Mouse (Mus musculus) heart, embryonic 11.5 days (tissue): Measurements from ENCODE around the gene Fcrl5. TPM values are rescaled to one million over a fixed set of nuclear protein-coding genes. Genes with fewer than 3 reads are reported as not detected.
"Not testable (repeated sequence)": the region's sequence is repeated elsewhere in the genome, so short reads cannot be mapped to it uniquely, and the experiment has no call there.

Source experiments
- ATAC-seq: fragments of 200-750 bp; cut with Nextera tagmentation; replicated peaks from 2 replicates; pipeline ENCODE4 v1.8.0; 2017; ENCODE audit warnings: moderate library complexity; ENCODE audit not compliant: insufficient number of reproducible peaks, low FRiP score, low TSS enrichment
- H3K27ac ChIP-seq: fragments of 300-500 bp; sonication (generic); 2 replicates; pipeline ENCODE4 v1.5.1; 2014; ENCODE audit warnings: mild to moderate bottlenecking, low read depth, low read length
- H3K27me3 ChIP-seq: fragments of 300-500 bp; sonication (generic); 2 replicates; pipeline ENCODE4 v1.6.1; 2014; ENCODE audit warnings: mild to moderate bottlenecking, low read length, mixed read lengths; ENCODE audit not compliant: control insufficient read depth, insufficient read depth
- H3K36me3 ChIP-seq: fragments of 300-500 bp; sonication (generic); 2 replicates; pipeline ENCODE4 v1.6.1; 2014; ENCODE audit warnings: mild to moderate bottlenecking, low read length, moderate library complexity, mixed read lengths; ENCODE audit not compliant: control insufficient read depth, insufficient read depth
- H3K4me1 ChIP-seq: fragments of 300-500 bp; sonication (generic); 2 replicates; pipeline ENCODE4 v1.6.1; 2014; ENCODE audit warnings: low read length; ENCODE audit not compliant: control insufficient read depth, insufficient read depth
- H3K4me2 ChIP-seq: fragments of 300-500 bp; sonication (generic); 2 replicates; pipeline ENCODE4 v1.6.1; 2014; ENCODE audit warnings: mild to moderate bottlenecking, moderate library complexity
- H3K4me3 ChIP-seq: fragments of 300-500 bp; sonication (generic); 2 replicates; pipeline ENCODE4 v1.5.1; 2014; ENCODE audit warnings: low read depth, low read length
- H3K9ac ChIP-seq: fragments of 300-500 bp; sonication (generic); 2 replicates; pipeline ENCODE4 v1.6.1; 2014; ENCODE audit warnings: mild to moderate bottlenecking, low read depth, low read length, moderate library complexity
- H3K9me3 ChIP-seq: fragments of 300-500 bp; sonication (generic); replicated peaks from 2 replicates; pipeline ENCODE4 v1.6.1; 2016; ENCODE audit warnings: low read length; ENCODE audit not compliant: control insufficient read depth
- WGBS: fragments of 180-500 bp; shearing (Covaris S2); extraction: QIAGEN DNeasy Blood & Tissue Kit; methylation state at CpG from one replicate; pipeline ENCODE4 v1.1.7; 2014; ENCODE audit not compliant: insufficient replicate concordance; 5-methylcytosine and 5-hydroxymethylcytosine counted together
- polyA plus RNA-seq: library from polyadenylated mRNA; unstranded; fragments of >200 nt; fragmentation: Nextera tagmentation; extraction: Ambion mirVana; gene quantifications from 2 replicates; pipeline ENCODE4 v1.2.1, GENCODE M21; 2014

The Fcrl5 gene
- polyA plus RNA-seq, 1 experiment from 2014 or later = not detected

DNA sequence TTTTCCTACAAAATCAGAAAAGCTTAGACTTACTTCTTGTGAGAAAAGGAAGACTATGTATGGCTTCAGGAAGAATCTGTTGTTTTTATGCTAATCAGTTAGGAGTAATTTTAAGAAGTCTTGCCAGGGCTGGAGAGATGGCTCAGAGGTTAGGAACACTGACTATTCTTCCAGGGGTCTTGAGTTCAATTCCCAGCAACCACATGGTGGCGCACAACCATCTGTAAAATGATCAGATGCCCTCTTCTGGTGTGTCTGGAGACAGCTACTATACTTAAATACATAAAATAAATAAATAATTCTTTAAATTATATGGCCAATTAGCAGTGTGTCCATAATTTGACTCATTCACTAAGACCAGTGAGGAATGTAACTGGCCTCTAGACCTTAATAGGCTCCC, 14.9 kb upstream of the Fcrl5 start:
- no peaks in the 10 kb centered on the region for H3K36me3 ChIP-seq
- no peak overlapping the region for H3K4me3 ChIP-seq
- H3K4me2 ChIP-seq = no peak overlapping the region
- H3K9me3 ChIP-seq = no peaks in the 10 kb centered on the region
- H3K9ac ChIP-seq = no peak overlapping the region
- no peak for ATAC-seq
- no peak overlapping the region for H3K27ac ChIP-seq
- 58% methylated on average over 1 of the region's 1 CpGs for WGBS
- H3K4me1 ChIP-seq = no peaks in the 10 kb centered on the region
- H3K27me3 ChIP-seq = no peaks in the 10 kb centered on the region

GRCm38 (mm10) chr3:87422386-87422910, 13.1 kb upstream of the Fcrl5 start:
- WGBS = 81% methylated on average over 4 of the region's 4 CpGs
- H3K27ac ChIP-seq = no peak overlapping the region
- H3K36me3 ChIP-seq = no peaks in the 10 kb centered on the region
- H3K4me2 ChIP-seq = no peak overlapping the region
- H3K4me1 ChIP-seq = no peaks in the 10 kb centered on the region
- H3K4me3 ChIP-seq = no peak overlapping the region
- H3K9me3 ChIP-seq = no peaks in the 10 kb centered on the region
- ATAC-seq = no peak
- H3K9ac ChIP-seq = no peak overlapping the region
- H3K27me3 ChIP-seq = no peaks in the 10 kb centered on the region

DNA sequence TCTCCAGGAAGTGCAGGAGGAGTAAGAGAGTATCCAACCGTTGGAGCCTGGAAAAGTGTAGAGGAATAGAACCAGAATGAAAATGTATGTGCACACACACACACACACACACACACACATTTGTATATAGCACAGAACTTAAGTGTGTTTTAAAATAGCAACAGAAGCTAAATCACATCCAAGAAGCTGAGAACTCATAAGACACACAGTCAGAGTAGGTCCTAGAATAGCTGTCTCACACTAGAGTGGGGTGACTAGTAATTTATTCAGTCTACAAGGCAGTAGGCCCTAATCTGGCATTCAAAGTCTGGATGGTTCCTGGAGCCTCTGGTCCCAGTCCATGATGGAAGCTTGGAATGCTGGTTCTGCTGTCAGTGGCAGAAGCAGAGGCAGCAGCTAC, 5.0 kb downstream of the Fcrl5 start:
- Histone ChIP-seq H3K4me1 (no peaks in the 10 kb centered on the region), H3K27me3 (no peaks in the 10 kb centered on the region), H3K9ac (no peak overlapping the region), H3K27ac (no peak overlapping the region), H3K4me3 (no peak overlapping the region), H3K9me3 (no peaks in the 10 kb centered on the region), H3K4me2 (no peak overlapping the region), H3K36me3 (no peaks in the 10 kb centered on the region)
- no peak for ATAC-seq
- WGBS = 59% methylated on average over 1 of the region's 1 CpGs

- WGBS = 59% methylated on average over 6 of the region's 6 CpGs
- Histone ChIP-seq H3K27me3 (no peaks in the 10 kb centered on the region), H3K9me3 (no peaks in the 10 kb centered on the region), H3K27ac (no peak overlapping the region), H3K9ac (no peak overlapping the region), H3K4me1 (no peaks in the 10 kb centered on the region), H3K4me3 (no peak overlapping the region), H3K4me2 (no peak overlapping the region), H3K36me3 (no peaks in the 10 kb centered on the region)
- ATAC-seq = no peak
These were observed 8.4 kb downstream of the Fcrl5 start for GRCm38 (mm10) chr3:87443968-87444367.

DNA sequence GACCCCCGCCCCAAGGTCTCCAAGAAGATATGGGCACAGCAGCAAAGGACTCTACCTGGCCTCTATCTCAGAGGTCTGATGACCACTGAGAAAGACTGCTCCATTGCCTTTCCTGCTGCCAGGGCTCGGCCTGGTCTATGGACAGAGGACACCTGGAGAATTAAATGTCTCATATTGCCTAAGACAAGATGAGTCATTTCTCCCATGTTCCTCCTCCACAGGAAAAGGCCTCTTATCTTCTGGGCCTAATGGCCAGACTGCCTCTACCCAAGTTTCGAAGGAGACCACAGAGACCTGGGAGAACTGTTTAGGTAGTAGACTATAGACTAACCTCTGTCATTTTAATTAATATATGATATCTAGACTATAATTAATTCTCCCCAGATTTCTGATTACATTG, 29.9 kb downstream of the Fcrl5 start:
- no peak for ATAC-seq
- Histone ChIP-seq H3K4me3 (no peak overlapping the region), H3K4me2 (no peak overlapping the region), H3K9ac (no peak overlapping the region), H3K27me3 (no peaks in the 10 kb centered on the region), H3K36me3 (no peaks in the 10 kb centered on the region), H3K27ac (no peak overlapping the region), H3K4me1 (no peaks in the 10 kb centered on the region), H3K9me3 (no peaks in the 10 kb centered on the region)
- 66% methylated on average over 3 of the region's 3 CpGs for WGBS

GRCm38 (mm10) chr3:87467011-87467410, 31.4 kb downstream of the Fcrl5 start:
- Histone ChIP-seq H3K9me3 (no peaks in the 10 kb centered on the region), H3K27ac (no peak overlapping the region), H3K27me3 (no peaks in the 10 kb centered on the region), H3K4me2 (no peak overlapping the region), H3K4me3 (no peak overlapping the region), H3K4me1 (no peaks in the 10 kb centered on the region), H3K36me3 (no peaks in the 10 kb centered on the region), H3K9ac (no peak overlapping the region)
- ATAC-seq = no peak
- WGBS = 60% methylated on average over 6 of the region's 6 CpGs

- H3K4me3 ChIP-seq = no peak overlapping the region
- no peak overlapping the region for H3K27ac ChIP-seq
- no peak overlapping the region for H3K9ac ChIP-seq
- 80% methylated on average over 9 of the region's 9 CpGs for WGBS
- H3K4me2 ChIP-seq = no peak overlapping the region
- H3K9me3 ChIP-seq = no peaks in the 10 kb centered on the region
- H3K27me3 ChIP-seq = no peaks in the 10 kb centered on the region
- no peak for ATAC-seq
- no peaks in the 10 kb centered on the region for H3K4me1 ChIP-seq
- no peaks in the 10 kb centered on the region for H3K36me3 ChIP-seq
These were observed 31.8 kb downstream of the Fcrl5 start for GRCm38 (mm10) chr3:87467416-87467815.

- not testable (repeated sequence) for ATAC-seq, H3K4me1 ChIP-seq, H3K4me2 ChIP-seq, H3K36me3 ChIP-seq, H3K27me3 ChIP-seq, H3K27ac ChIP-seq, H3K9ac ChIP-seq, H3K4me3 ChIP-seq, H3K9me3 ChIP-seq
- WGBS = 77% methylated on average over 3 of the region's 3 CpGs
These were observed 42.4 kb downstream of the Fcrl5 start for GRCm38 (mm10) chr3:87477948-87478347.

GRCm38 (mm10) chr3:87478596-87478995, 43.0 kb downstream of the Fcrl5 start:
- 79% methylated on average over 6 of the region's 6 CpGs for WGBS
- not testable (repeated sequence) for H3K9ac ChIP-seq, H3K27me3 ChIP-seq, H3K4me1 ChIP-seq, H3K4me3 ChIP-seq, H3K36me3 ChIP-seq, H3K9me3 ChIP-seq, H3K27ac ChIP-seq, H3K4me2 ChIP-seq, ATAC-seq
